Mouse (Mus musculus) ES-Bruce4 (cell line): Measurements from ENCODE around the gene Prkaa2. TPM values are rescaled to one million over a fixed set of nuclear protein-coding genes. Genes with fewer than 3 reads are reported as not detected.
A peak's percentile ranks its signal among the peaks of the same experiment; 100 is the strongest.

Source experiments
- H3K27ac ChIP-seq: 2 replicates; pipeline ENCODE4 v1.5.1; 2012; ENCODE audit warnings: low read length, inconsistent platforms; ENCODE audit not compliant: insufficient read depth
- H3K27me3 ChIP-seq: 2 replicates; pipeline ENCODE4 v1.6.1; 2012; ENCODE audit warnings: mild to moderate bottlenecking, low read length, inconsistent platforms; ENCODE audit not compliant: control insufficient read depth, poor library complexity, insufficient read depth, severe bottlenecking
- H3K36me3 ChIP-seq: 2 replicates; pipeline ENCODE4 v1.6.1; 2012; ENCODE audit warnings: inconsistent platforms, mild to moderate bottlenecking, low read length, moderate library complexity; ENCODE audit not compliant: control insufficient read depth, poor library complexity, insufficient read depth, severe bottlenecking
- H3K4me1 ChIP-seq: one replicate; pipeline ENCODE4 v1.8.1; 2011; ENCODE audit warnings: low read length; ENCODE audit not compliant: control insufficient read depth, insufficient read depth
- H3K4me3 ChIP-seq: 2 replicates; pipeline ENCODE4 v1.5.1; 2011; ENCODE audit warnings: low read depth, mild to moderate bottlenecking, low read length
- H3K9ac ChIP-seq: 2 replicates; pipeline ENCODE4 v1.6.1; 2012; ENCODE audit warnings: low read depth, mild to moderate bottlenecking, inconsistent platforms; ENCODE audit not compliant: poor library complexity, severe bottlenecking
- H3K9me3 ChIP-seq: replicated peaks from 2 replicates; pipeline ENCODE4 v1.6.1; 2012; ENCODE audit warnings: mild to moderate bottlenecking, low read length, inconsistent platforms; ENCODE audit not compliant: control insufficient read depth, poor library complexity, insufficient read depth, severe bottlenecking
- CTCF ChIP-seq: IDR thresholded peaks from one replicate; pipeline ENCODE4 v1.8.1; 2011; ENCODE audit warnings: low read depth, low read length
- EP300 ChIP-seq: IDR thresholded peaks from 2 replicates; pipeline ENCODE4 v1.6.1; 2011; ENCODE audit warnings: low read depth, low read length; ENCODE audit not compliant: insufficient read depth
- POLR2A ChIP-seq: IDR thresholded peaks from one replicate; pipeline ENCODE4 v1.8.1; 2011; ENCODE audit warnings: low read length; ENCODE audit not compliant: insufficient read depth
- polyA plus RNA-seq: library from polyadenylated mRNA; stranded (reverse); fragments of >200 nt; gene quantifications from 2 replicates; pipeline ENCODE4 v1.2.4, GENCODE M21; 2011; ENCODE audit warnings: low read depth; ENCODE audit not compliant: missing spikeins, insufficient read depth, insufficient read length

Gene Prkaa2
- polyA plus RNA-seq, 1 experiment: 14.0 TPM

DNA sequence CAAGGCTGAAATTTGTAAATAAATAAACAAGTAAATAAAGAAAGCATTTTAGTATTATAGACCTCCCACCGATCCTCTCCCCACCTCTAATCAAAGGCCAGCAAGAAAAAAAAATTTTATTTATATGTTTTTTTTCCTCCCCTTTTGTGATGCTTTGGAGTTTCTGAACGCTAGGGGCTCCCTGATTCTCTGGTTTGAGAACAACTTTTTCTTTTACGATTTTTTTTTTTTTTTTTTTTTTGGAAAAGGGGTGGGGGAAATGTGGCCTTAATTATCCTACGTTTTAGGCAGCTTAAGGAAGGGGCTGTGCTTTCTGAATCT, 47.2 kb upstream of the Prkaa2 start:
- H3K27me3 ChIP-seq: no peaks in the 10 kb centered on the region
- peaks cover 2% of the 10 kb centered on the region for H3K4me1 ChIP-seq
- peak overlapping the region; percentile 39; the same call in 1 of the 2 replicates for H3K27ac ChIP-seq
- peak overlapping the region; percentile 93 for H3K9ac ChIP-seq
- TF ChIP-seq POLR2A: no peak
- no peak for TF ChIP-seq EP300
- TF ChIP-seq CTCF: no peak
- peak overlapping the region; percentile 91 for H3K4me3 ChIP-seq
- H3K36me3 ChIP-seq: peaks cover 9% of the 10 kb centered on the region
- no peaks in the 10 kb centered on the region for H3K9me3 ChIP-seq

GRCm38 (mm10) chr4:105156281-105156680, 46.6 kb upstream of the Prkaa2 start:
- no peaks in the 10 kb centered on the region for H3K27me3 ChIP-seq
- H3K27ac ChIP-seq: no peak overlapping the region
- H3K9me3 ChIP-seq: no peaks in the 10 kb centered on the region
- peaks cover 4% of the 10 kb centered on the region for H3K36me3 ChIP-seq
- no peak overlapping the region for H3K9ac ChIP-seq
- H3K4me1 ChIP-seq: peaks cover 2% of the 10 kb centered on the region
- no peak overlapping the region for H3K4me3 ChIP-seq
- TF ChIP-seq CTCF: no peak
- TF ChIP-seq EP300: no peak
- TF ChIP-seq POLR2A: no peak

DNA sequence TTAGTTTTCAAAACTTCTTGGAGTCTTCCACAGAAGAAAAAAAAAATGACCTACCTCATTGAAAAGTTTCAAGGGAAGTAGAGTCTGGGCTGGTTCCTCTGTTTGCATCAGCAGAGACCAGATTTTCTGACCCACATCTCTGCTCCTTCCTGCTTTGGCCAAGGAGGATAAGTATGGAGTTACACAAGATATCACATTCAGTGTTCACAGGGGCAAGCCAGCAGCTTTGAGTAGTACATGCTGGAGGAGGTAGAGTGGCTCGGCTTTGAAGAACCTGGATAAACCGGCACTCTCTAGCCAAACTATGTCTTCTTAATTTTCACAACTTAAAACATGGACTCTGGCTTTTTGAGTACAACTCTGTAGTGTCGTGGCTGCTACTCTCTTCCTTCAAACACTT, 43.5 kb upstream of the Prkaa2 start:
- TF ChIP-seq POLR2A: no peak
- TF ChIP-seq CTCF: no peak
- TF ChIP-seq EP300: no peak
- Histone ChIP-seq H3K4me1 (no peaks in the 10 kb centered on the region), H3K4me3 (no peak overlapping the region), H3K27me3 (no peaks in the 10 kb centered on the region), H3K36me3 (no peaks in the 10 kb centered on the region), H3K9me3 (no peaks in the 10 kb centered on the region), H3K9ac (no peak overlapping the region), H3K27ac (no peak overlapping the region)

DNA sequence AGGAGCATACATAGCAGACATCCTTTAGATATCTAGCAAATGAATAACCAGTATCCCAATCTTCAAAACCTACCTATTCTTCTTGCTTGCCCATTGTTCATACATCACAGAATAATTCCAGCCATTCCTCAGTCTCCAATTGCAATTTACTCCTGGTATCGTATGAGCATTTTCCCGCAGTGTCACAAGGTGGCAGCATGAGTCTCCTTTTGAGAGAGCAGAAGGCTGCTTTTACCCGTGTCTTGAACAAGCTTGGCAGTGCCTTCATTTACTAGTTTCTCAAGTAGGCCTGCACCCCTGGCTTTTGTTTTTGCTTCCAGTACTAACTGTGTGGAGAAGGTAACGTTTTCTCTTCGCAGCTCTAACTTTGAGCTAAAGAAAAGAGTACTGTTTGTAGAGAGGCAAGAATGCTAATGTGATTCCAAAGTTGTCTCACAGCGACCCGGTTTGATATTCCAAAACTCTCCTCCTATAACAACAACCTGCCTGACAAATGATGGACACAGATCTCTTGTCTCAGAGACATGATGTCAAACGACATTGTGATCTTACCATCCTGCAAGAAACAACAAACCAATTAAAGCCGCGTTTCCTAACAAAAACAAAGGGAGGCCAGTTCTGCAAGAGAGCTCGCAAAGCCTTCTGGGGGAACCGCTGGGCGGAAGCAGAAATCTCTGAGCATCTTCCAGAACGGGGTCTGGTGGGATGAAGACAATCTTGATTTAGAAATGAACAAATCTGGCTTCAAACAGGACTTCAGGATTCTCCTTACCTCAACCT, 42.4 kb upstream of the Prkaa2 start:
- H3K9ac ChIP-seq: 0 out of 2 replicates have a peak overlapping the region, but pooled peaks have one; percentile 51
- H3K27ac ChIP-seq: no peak overlapping the region
- H3K4me3 ChIP-seq: no peak overlapping the region
- TF ChIP-seq EP300 (no peak), CTCF (peak; percentile 48)
- no peaks in the 10 kb centered on the region for H3K27me3 ChIP-seq
- H3K9me3 ChIP-seq: no peaks in the 10 kb centered on the region
- H3K4me1 ChIP-seq: no peaks in the 10 kb centered on the region
- no peaks in the 10 kb centered on the region for H3K36me3 ChIP-seq

DNA sequence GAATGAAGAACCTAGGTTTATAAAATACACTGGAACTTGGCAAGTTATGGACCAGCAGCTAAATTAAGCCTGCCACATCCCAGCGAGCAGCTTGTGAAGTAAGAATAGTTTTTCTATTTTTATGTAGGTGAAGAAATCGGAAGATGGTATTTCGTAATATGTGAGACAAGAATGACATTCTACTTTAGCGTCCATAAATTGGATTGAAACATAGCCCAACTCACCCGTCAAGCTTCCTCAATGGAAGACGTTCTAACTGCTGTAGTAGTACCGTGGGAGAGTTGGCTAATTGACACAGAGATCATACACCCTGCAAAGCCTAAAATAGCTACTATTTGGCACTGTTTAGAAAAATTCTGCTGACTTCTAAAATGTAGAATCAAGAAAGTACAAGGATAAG, 39.8 kb upstream of the Prkaa2 start:
- Histone ChIP-seq H3K27ac (no peak overlapping the region), H3K36me3 (no peaks in the 10 kb centered on the region), H3K9ac (no peak overlapping the region), H3K27me3 (no peaks in the 10 kb centered on the region), H3K4me1 (no peaks in the 10 kb centered on the region), H3K9me3 (no peaks in the 10 kb centered on the region), H3K4me3 (no peak overlapping the region)
- TF ChIP-seq EP300 (no peak), CTCF (no peak), POLR2A (no peak)

- Histone ChIP-seq H3K4me3 (no peak overlapping the region), H3K9me3 (no peaks in the 10 kb centered on the region), H3K27ac (no peak overlapping the region), H3K9ac (no peak overlapping the region), H3K4me1 (no peaks in the 10 kb centered on the region), H3K36me3 (no peaks in the 10 kb centered on the region), H3K27me3 (no peaks in the 10 kb centered on the region)
- TF ChIP-seq POLR2A (no peak), EP300 (no peak)
Observed at GRCm38 (mm10) chr4:105133350-105134050, 23.8 kb upstream of the Prkaa2 start.
